Mouse (Mus musculus) kidney, postnatal 0 days (tissue): Measurements from ENCODE around the gene Lrrfip1. TPM values are rescaled to one million over a fixed set of nuclear protein-coding genes. Genes with fewer than 3 reads are reported as not detected.
A peak's percentile ranks its signal among the peaks of the same experiment; 100 is the strongest.

Experiments used
- ATAC-seq: fragments of 200-750 bp; cut with Nextera tagmentation; replicated peaks from 2 replicates; pipeline ENCODE4 v1.8.0; 2017; ENCODE audit warnings: low read depth, moderate number of reproducible peaks, moderate TSS enrichment, moderate library complexity; ENCODE audit not compliant: low FRiP score
- DNase-seq: peaks from one replicate; pipeline ENCODE4 v3.0.0-alpha.2; 2016; ENCODE audit warnings: low spot score
- H3K27ac ChIP-seq: fragments of 300-500 bp; sonication (generic); 2 replicates; pipeline ENCODE4 v1.5.1; 2014; ENCODE audit warnings: mild to moderate bottlenecking
- H3K27me3 ChIP-seq: fragments of 300-500 bp; sonication (generic); 2 replicates; pipeline ENCODE4 v1.6.1; 2014; ENCODE audit warnings: low read length, mixed read lengths; ENCODE audit not compliant: insufficient read depth
- H3K36me3 ChIP-seq: fragments of 300-500 bp; sonication (generic); 2 replicates; pipeline ENCODE4 v1.6.1; 2014; ENCODE audit warnings: low read length, mixed read lengths; ENCODE audit not compliant: insufficient read depth
- H3K4me1 ChIP-seq: fragments of 300-500 bp; sonication (generic); replicated peaks from 2 replicates; pipeline ENCODE4 v1.6.1; 2014; ENCODE audit warnings: antibody characterized with exemption, low read length, mixed read lengths; ENCODE audit not compliant: insufficient read depth
- H3K4me2 ChIP-seq: fragments of 300-500 bp; sonication (generic); 2 replicates; pipeline ENCODE4 v1.6.1; 2014; ENCODE audit warnings: mild to moderate bottlenecking, low read length, moderate library complexity, mixed read lengths
- H3K4me3 ChIP-seq: fragments of 300-500 bp; sonication (generic); replicated peaks from 2 replicates; pipeline ENCODE4 v1.5.1; 2014; ENCODE audit warnings: low read depth, low read length
- H3K9ac ChIP-seq: fragments of 300-500 bp; sonication (generic); 2 replicates; pipeline ENCODE4 v1.6.1; 2014; ENCODE audit warnings: low read depth, low read length
- H3K9me3 ChIP-seq: fragments of 300-500 bp; sonication (generic); replicated peaks from 2 replicates; pipeline ENCODE4 v1.6.1; 2016; ENCODE audit warnings: low read length, inconsistent platforms, mixed read lengths
- CTCF ChIP-seq: IDR thresholded peaks from 2 replicates; pipeline ENCODE4 v1.5.1; 2016; ENCODE audit warnings: antibody characterized with exemption, low read depth, mild to moderate bottlenecking, moderate library complexity
- WGBS: fragments of 180-500 bp; shearing (Covaris S2); extraction: QIAGEN DNeasy Blood & Tissue Kit; methylation state at CpG from one replicate; pipeline ENCODE4 v1.1.7; 2014; 5-methylcytosine and 5-hydroxymethylcytosine counted together
- polyA plus RNA-seq: library from polyadenylated mRNA; unstranded; fragments of >200 nt; fragmentation: Nextera tagmentation; extraction: Ambion mirVana; gene quantifications from 2 replicates; pipeline ENCODE4 v1.2.1, GENCODE M21; 2015

Gene Lrrfip1
- polyA plus RNA-seq, 1 experiment from 2014 or later = 46.3 TPM

- no peak for TF ChIP-seq CTCF
- Histone ChIP-seq H3K36me3 (no peaks in the 10 kb centered on the region), H3K4me2 (peak overlapping the region; percentile 45), H3K9ac (peak overlapping the region; percentile 43), H3K27ac (no peak overlapping the region; the same call in 1 of the 2 replicates), H3K9me3 (no peaks in the 10 kb centered on the region), H3K4me3 (0 out of 2 replicates have a peak overlapping the region, but pooled peaks have one; percentile 5), H3K27me3 (no peaks in the 10 kb centered on the region), H3K4me1 (peaks cover 24% of the 10 kb centered on the region; the same call in 1 of the 2 replicates)
- DNase-seq (peak; percentile 65), ATAC-seq (no peak)
- WGBS = 19% methylated on average over 19 of the region's 20 CpGs
Measured at GRCm38 (mm10) chr1:91017111-91017758, 18.7 kb downstream of the Lrrfip1 start.

DNA sequence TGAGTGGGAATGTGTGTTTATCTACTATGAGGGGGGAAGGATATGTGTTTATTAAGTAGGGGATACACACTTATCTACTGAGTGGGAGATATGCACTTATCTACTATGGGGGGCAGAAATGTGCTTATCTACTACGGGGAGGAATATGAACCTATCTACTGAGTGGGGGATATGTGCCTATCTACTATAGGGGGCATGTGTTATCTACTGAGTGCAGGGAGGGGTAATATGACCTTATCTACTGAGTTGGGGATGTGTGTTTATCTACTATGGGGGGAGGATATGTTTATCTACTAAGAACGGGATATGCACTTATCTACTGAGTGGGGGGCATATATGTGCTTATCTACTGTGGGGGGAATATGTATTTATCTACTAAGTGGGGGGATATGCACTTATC, 20.8 kb downstream of the Lrrfip1 start:
- no peak overlapping the region for H3K4me3 ChIP-seq
- no peak overlapping the region for H3K4me2 ChIP-seq
- no peak for TF ChIP-seq CTCF
- no peaks in the 10 kb centered on the region for H3K9me3 ChIP-seq
- H3K27me3 ChIP-seq = no peaks in the 10 kb centered on the region
- DNase-seq (no peak), ATAC-seq (no peak)
- 81% methylated on average over 2 of the region's 2 CpGs for WGBS
- no peaks in the 10 kb centered on the region for H3K36me3 ChIP-seq
- H3K9ac ChIP-seq = no peak overlapping the region
- H3K27ac ChIP-seq = no peak overlapping the region
- peaks cover 9% of the 10 kb centered on the region for H3K4me1 ChIP-seq

- Histone ChIP-seq H3K36me3 (no peaks in the 10 kb centered on the region), H3K27me3 (no peaks in the 10 kb centered on the region), H3K9ac (no peak overlapping the region), H3K27ac (no peak overlapping the region), H3K4me2 (no peak overlapping the region), H3K4me1 (peaks cover 9% of the 10 kb centered on the region), H3K9me3 (no peaks in the 10 kb centered on the region), H3K4me3 (no peak overlapping the region)
- 71% methylated on average over 3 of the region's 3 CpGs for WGBS
- ATAC-seq = no peak
- TF ChIP-seq CTCF = peak; percentile 62
- no peak for DNase-seq
Measured at GRCm38 (mm10) chr1:91021304-91021703, 22.8 kb downstream of the Lrrfip1 start.

- Histone ChIP-seq H3K36me3 (no peaks in the 10 kb centered on the region), H3K4me2 (no peak overlapping the region), H3K4me1 (peaks cover 3% of the 10 kb centered on the region; the same call in 1 of the 2 replicates), H3K9me3 (no peaks in the 10 kb centered on the region), H3K27me3 (no peaks in the 10 kb centered on the region), H3K9ac (no peak overlapping the region), H3K27ac (no peak overlapping the region), H3K4me3 (no peak overlapping the region)
- no peak for ATAC-seq
- no peak for TF ChIP-seq CTCF
- no peak for DNase-seq
- 57% methylated on average over 11 of the region's 11 CpGs for WGBS
Measured at GRCm38 (mm10) chr1:91022157-91022895, 23.8 kb downstream of the Lrrfip1 start.

- Histone ChIP-seq H3K9me3 (no peaks in the 10 kb centered on the region), H3K4me1 (no peaks in the 10 kb centered on the region; the same call in 1 of the 2 replicates), H3K4me2 (no peak overlapping the region), H3K27ac (no peak overlapping the region), H3K27me3 (no peaks in the 10 kb centered on the region), H3K9ac (no peak overlapping the region), H3K4me3 (no peak overlapping the region), H3K36me3 (no peaks in the 10 kb centered on the region)
- DNase-seq = no peak
- no peak for TF ChIP-seq CTCF
- whole genome bisulfite sequencing = 77% methylated on average over 5 of the region's 5 CpGs
- no peak for ATAC-seq
Measured at GRCm38 (mm10) chr1:91023230-91023629, 24.7 kb downstream of the Lrrfip1 start.

DNA sequence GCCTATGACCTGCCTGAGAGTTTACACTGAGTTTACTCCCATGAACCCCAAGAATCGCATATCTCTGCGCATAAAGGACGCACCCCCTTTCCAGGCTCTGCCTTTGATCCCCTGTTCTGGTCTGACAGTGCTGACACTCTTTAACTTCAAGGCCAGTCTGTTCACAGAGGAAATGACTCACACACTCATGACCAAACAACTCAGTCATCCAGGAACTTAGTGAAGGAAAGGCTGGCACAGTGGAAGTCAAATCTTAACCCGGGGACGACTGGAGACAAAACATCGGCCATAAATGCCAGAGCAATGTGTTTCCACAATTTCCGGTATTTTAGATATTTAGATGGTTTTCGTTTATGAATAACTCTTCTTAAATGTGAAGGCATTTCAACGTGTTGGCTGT, 25.4 kb downstream of the Lrrfip1 start:
- Histone ChIP-seq H3K4me3 (no peak overlapping the region), H3K27ac (peak overlapping the region; percentile 63; the same call in 1 of the 2 replicates), H3K4me1 (no peaks in the 10 kb centered on the region; the same call in 1 of the 2 replicates), H3K9ac (no peak overlapping the region), H3K9me3 (no peaks in the 10 kb centered on the region), H3K36me3 (no peaks in the 10 kb centered on the region), H3K4me2 (no peak overlapping the region), H3K27me3 (no peaks in the 10 kb centered on the region)
- TF ChIP-seq CTCF = no peak
- ATAC-seq (no peak; the same call in 1 of the 2 replicates), DNase-seq (peak; percentile 65)
- 59% methylated on average over 9 of the region's 9 CpGs for WGBS
